Mouse (Mus musculus) liver, embryonic 15.5 days (tissue): Measurements from ENCODE around the gene Pwp1. TPM values are rescaled to one million over a fixed set of nuclear protein-coding genes. Genes with fewer than 3 reads are reported as not detected.
"Not testable (repeated sequence)": the region's sequence is repeated elsewhere in the genome, so short reads cannot be mapped to it uniquely, and the experiment has no call there.

Experiments
- ATAC-seq: fragments of 200-750 bp; cut with Nextera tagmentation; 2 replicates; pipeline ENCODE4 v1.8.0; 2017; ENCODE audit warnings: moderate number of reproducible peaks, mild to moderate bottlenecking, moderate library complexity; ENCODE audit not compliant: insufficient read depth
- H3K27ac ChIP-seq: fragments of 300-500 bp; sonication (generic); replicated peaks from 2 replicates; pipeline ENCODE4 v1.5.1; 2015; ENCODE audit warnings: mild to moderate bottlenecking, inconsistent platforms
- H3K27me3 ChIP-seq: fragments of 300-500 bp; sonication (generic); 2 replicates; pipeline ENCODE4 v1.6.1; 2015; ENCODE audit warnings: mild to moderate bottlenecking, inconsistent platforms
- H3K36me3 ChIP-seq: fragments of 300-500 bp; sonication (generic); replicated peaks from 2 replicates; pipeline ENCODE4 v1.6.1; 2015; ENCODE audit warnings: moderate library complexity, mild to moderate bottlenecking, inconsistent platforms
- H3K4me1 ChIP-seq: fragments of 300-500 bp; sonication (generic); replicated peaks from 2 replicates; pipeline ENCODE4 v1.6.1; 2015; ENCODE audit warnings: inconsistent platforms
- H3K4me2 ChIP-seq: fragments of 300-500 bp; sonication (generic); 2 replicates; pipeline ENCODE4 v1.6.1; 2015; ENCODE audit warnings: moderate library complexity, mild to moderate bottlenecking, inconsistent platforms
- H3K4me3 ChIP-seq: fragments of 300-500 bp; sonication (generic); replicated peaks from 2 replicates; pipeline ENCODE4 v1.5.1; 2015; ENCODE audit warnings: mild to moderate bottlenecking, inconsistent platforms
- H3K9ac ChIP-seq: fragments of 300-500 bp; sonication (generic); 2 replicates; pipeline ENCODE4 v1.6.1; 2015; ENCODE audit warnings: moderate library complexity, mild to moderate bottlenecking, inconsistent platforms
- H3K9me3 ChIP-seq: fragments of 300-500 bp; sonication (generic); replicated peaks from 2 replicates; pipeline ENCODE4 v1.6.1; 2016; ENCODE audit warnings: inconsistent platforms
- WGBS: fragments of 180-500 bp; shearing (Covaris S2); methylation state at CpG from one replicate; pipeline ENCODE4 v1.1.7; 2015; ENCODE audit warnings: mixed read lengths; ENCODE audit not compliant: insufficient replicate concordance; 5-methylcytosine and 5-hydroxymethylcytosine counted together
- polyA plus RNA-seq: library from polyadenylated mRNA; unstranded; fragments of >200 nt; fragmentation: Nextera tagmentation; extraction: Ambion mirVana; gene quantifications from 2 replicates; pipeline ENCODE4 v1.2.1, GENCODE M21; 2015

The Pwp1 gene
- polyA plus RNA-seq, result 27.0 and 29.3 TPM in 2 replicates

DNA sequence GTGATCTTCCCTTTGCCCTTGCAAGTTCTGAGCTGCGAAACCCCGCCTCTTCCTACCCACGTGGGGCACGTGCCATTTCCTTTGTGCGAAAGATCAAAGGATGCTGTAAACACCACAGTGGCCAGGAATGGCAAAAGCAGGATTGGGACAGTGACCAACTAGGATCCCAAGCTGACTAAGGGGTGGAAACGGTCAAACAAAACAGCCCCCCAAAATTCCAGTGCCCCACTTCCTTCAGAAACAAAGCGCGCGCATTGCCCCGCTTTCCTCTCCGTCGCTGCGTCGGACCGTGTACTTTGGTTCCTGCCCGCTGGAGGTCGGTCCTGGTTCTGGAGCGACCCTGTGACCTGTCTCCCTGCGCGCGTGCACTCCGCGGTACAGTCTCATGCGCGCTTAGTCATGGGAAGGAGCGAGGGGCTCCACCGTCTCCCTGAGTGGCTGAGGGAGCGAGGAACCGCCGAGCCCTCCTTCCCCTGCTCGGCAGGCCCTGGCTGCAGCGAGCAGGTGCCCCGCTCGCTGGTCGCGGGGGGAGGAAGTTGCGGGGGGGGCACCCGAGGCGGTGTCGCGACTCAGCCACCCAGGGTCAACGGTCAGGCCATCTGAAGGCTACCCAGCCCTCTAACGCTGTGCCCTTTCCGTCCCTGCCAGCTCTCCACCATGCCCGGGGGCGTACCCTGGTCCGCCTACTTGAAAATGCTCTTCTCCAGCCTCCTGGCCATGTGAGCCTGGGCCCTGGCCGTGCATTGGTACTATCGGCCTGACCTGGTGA is at the start of gene Pwp1:
Pwp1 (plus strand) TSS at position 410 of the 769 bp plus-strand sequence.
- not testable (repeated sequence) for H3K36me3 ChIP-seq, H3K4me1 ChIP-seq, H3K9ac ChIP-seq, H3K9me3 ChIP-seq, H3K27me3 ChIP-seq, H3K27ac ChIP-seq
- H3K4me3 ChIP-seq, result peak within 1 kb of the TSS; percentile 47
- ATAC-seq, result peak; percentile 58
- 3% methylated on average over 45 of the region's 49 CpGs for WGBS
- peak within 1 kb of the TSS; percentile 66 for H3K4me2 ChIP-seq

DNA sequence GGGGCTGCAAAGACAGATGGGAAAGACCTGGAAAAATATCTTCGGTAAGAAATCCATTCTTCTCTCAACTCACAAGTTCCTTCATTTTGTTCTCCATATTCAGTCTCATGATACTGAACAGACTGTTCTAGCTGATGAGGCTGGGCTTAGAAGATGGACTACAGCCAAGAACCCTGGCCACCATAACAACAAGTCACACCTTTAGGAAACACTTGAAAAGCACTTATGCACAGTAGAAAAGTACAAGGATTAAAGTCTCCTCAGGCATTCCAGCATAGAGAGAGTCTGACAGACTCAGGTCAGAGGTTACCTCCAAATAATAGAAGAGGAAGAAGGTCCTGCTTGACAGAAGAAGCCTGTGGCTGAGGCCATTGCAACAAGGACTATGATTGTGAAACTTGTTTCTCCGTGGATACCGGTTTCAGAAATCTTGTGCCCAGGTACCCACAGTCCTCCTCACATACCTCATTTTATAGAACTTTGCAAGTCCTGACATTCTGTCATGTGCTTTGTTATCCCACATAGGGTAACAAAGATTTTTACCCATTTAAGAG is 7.1 kb upstream of the Pwp1 start:
- H3K27ac ChIP-seq, H3K9ac ChIP-seq, H3K36me3 ChIP-seq, H3K27me3 ChIP-seq, H3K9me3 ChIP-seq, H3K4me3 ChIP-seq, H3K4me1 ChIP-seq, ATAC-seq, H3K4me2 ChIP-seq: not testable (repeated sequence)
- WGBS, result 74% methylated on average over 1 of the region's 3 CpGs

DNA sequence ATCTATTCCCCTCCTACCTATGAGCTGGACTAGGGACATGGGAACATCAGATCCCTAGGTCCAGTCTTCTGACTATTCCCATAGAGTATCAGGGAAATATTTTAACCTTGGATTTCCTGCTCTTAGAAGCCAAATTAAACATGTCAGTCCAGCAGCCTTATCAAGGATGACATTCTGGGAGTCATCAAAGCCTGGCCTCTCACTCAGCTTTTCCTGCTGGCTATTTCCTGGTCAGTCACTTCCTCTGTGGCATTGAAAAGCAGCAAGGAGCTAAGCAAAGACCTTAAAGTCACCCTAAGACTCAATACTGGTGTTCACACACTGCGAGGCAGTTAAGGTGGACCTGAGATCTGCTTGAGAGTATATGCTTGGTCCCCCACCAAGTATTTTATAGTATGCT is 5.5 kb upstream of the Pwp1 start:
- H3K4me2 ChIP-seq, H3K4me3 ChIP-seq, H3K27ac ChIP-seq, H3K36me3 ChIP-seq, H3K9ac ChIP-seq, H3K4me1 ChIP-seq, ATAC-seq, H3K9me3 ChIP-seq, H3K27me3 ChIP-seq: not testable (repeated sequence)
- WGBS, result 30% methylated on average over 1 of the region's 1 CpGs

DNA sequence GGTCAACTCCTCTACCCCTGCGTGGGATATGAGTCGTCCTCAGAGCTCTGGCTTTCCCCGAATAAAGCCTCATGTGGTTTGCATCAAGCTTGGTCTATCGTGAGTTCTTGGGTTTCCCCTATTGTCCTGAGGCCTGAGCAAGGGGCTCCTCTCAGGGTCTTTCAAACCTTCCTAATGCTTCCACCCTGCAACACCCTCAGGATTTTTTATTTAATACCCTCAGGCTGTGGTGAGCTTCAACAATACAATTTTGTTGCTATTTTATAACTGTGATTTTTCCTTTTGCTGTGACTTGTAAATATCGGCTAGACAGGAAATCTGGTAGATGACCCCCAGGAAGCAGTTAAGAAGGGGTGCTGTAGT is 591 bp upstream of the Pwp1 start:
- not testable (repeated sequence) for H3K4me2 ChIP-seq, H3K27me3 ChIP-seq, ATAC-seq, H3K27ac ChIP-seq, H3K4me1 ChIP-seq, H3K36me3 ChIP-seq, H3K9me3 ChIP-seq, H3K9ac ChIP-seq
- H3K4me3 ChIP-seq, result peak overlapping the region; percentile 47; the same call in 1 of the 2 replicates
- WGBS, result 39% methylated on average over 5 of the region's 5 CpGs

DNA sequence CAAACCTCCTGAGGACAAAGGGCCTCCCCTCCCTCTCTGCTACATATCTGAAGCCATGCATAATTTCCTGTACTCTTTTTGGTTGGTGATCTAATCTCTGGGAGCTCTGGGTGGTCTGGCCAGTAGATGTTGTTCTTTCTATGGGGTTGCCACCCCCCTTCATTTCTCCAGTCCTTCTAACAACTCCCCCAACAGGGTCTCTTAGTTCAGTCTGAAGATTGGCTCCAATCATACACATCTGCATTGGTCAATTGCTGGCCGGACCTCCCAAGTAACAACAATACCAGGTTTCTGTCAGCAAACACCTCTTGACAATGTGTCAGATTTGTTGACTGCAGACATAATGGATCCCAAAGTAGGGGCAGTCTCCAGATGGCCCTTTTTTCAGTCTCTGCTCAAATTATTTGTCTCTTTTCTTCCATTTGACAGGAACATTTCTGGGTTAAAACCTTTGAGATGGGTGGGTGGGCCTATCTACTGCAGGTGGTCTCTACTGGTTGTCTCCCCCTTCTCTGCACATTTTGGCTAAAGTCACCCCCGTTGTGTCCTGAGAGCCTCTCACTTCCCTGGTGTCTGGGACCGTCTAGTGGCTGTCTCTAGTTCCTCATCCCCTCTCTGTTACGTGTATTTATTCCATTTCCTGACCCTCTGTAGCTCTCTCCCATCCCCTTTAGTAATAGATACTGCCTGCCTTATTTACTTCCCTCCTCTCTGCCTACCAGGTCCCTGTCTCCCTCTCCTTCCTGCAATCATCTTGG is 17.0 kb downstream of the Pwp1 start:
- Histone ChIP-seq H3K4me2 (no peak overlapping the region), H3K9me3 (no peaks in the 10 kb centered on the region), H3K4me3 (no peak overlapping the region), H3K4me1 (no peaks in the 10 kb centered on the region), H3K36me3 (no peaks in the 10 kb centered on the region), H3K9ac (no peak overlapping the region), H3K27me3 (no peaks in the 10 kb centered on the region), H3K27ac (no peak overlapping the region)
- WGBS, result 46% methylated on average over 4 of the region's 4 CpGs
- no peak for ATAC-seq

DNA sequence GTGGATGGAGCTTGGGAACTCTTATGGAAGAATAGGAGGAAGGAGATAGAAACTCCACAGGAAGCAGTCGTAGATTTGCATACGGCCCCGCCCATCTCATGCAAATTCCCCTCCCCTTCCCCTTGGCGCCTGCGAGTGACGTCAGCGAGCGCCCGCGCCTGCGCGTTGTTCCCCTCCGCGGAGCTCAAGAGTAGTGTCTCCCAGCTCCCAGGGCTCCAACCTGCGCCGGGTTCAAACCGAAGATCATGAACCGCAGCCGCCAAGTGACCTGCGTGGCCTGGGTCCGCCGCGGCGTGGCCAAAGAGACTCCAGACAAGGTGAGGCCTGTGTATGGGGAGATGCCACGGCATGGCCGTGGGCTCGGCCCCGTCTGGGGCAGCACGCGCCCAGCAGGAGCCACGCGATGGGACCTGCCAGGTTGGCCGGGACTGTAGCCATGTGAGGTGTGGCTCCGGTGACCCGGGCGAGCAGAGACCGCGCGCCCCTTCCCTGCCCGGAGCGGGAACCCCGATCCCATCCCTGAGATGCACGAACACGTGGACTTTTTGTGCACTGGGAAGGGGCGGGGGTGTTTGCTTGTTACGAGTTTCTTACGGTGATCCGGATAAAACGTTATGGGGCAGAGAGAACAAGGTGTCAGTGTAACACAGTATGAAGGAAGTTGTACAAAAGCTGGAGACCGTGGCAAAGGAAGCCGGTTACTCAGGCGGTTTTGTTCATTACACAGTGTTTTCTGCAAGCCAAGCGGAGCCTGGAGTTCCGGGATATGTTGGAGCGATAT is 42.6 kb downstream of the Pwp1 start:
- H3K36me3 ChIP-seq, result peaks cover 27% of the 10 kb centered on the region
- peak overlapping the region; percentile 74 for H3K9ac ChIP-seq
- H3K4me2 ChIP-seq, result peak overlapping the region; percentile 92
- H3K27ac ChIP-seq, result peak overlapping the region; percentile 76
- under 1% methylated on average over 55 of the region's 55 CpGs for WGBS
- H3K9me3 ChIP-seq, result no peaks in the 10 kb centered on the region
- peak; percentile 90 for ATAC-seq
- no peaks in the 10 kb centered on the region for H3K27me3 ChIP-seq
- H3K4me3 ChIP-seq, result peak overlapping the region; percentile 87
- peaks cover 14% of the 10 kb centered on the region for H3K4me1 ChIP-seq

DNA sequence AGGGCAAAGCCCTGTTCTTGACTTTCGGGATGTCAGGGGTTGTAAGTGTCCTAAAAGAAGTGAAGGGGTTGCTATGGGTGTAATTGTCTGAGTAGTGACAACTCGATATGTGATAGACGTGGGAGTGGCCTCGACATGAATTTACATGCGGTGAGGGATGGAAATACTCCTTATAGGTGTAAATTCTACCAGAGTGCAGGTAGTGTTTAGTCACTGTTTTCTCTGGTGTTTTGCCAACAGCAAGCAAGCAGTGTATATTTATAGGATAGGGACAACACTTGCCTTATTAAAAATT is 43.1 kb downstream of the Pwp1 start:
- Histone ChIP-seq H3K4me3 (peak overlapping the region; percentile 87), H3K9me3 (no peaks in the 10 kb centered on the region), H3K4me2 (peak overlapping the region; percentile 92), H3K27ac (peak overlapping the region; percentile 76; the same call in 1 of the 2 replicates), H3K4me1 (peaks cover 14% of the 10 kb centered on the region), H3K36me3 (peaks cover 32% of the 10 kb centered on the region), H3K9ac (peak overlapping the region; percentile 74), H3K27me3 (no peaks in the 10 kb centered on the region)
- 1% methylated on average over 5 of the region's 5 CpGs for WGBS
- 0 out of 2 replicates have a peak, but pooled peaks have one; percentile 34 for ATAC-seq

DNA sequence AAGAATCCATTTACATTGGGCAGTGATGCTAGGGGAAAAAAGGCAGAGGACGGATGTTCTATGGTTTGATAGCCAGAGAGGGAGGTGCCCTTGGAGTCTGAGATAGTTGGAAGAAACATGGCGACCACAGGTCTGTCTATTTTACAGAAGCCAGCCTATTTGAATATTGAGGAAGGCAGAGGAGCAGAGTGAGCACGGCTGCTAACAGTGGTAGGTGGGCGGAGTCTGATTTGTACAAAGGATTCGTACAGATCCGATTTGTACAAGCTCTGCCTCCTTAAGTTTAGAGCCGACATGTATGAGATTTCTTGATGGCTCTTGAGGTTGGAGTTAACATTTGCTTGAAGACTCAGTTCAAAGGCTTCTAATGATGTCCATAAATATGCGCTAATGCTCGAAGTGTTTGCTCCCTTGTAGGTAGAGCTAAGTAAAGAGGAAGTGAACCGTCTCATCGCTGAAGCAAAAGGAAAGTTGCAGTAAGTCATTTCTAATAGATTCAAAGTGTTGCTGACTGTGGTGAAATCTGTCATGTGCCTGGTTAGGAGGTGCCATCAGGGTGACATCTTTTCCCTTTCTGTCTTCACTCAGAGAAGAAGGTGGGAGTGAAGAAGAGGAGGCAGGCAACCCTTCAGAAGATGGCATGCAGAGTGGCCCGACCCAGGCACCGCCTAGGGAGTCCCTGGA is 44.7 kb downstream of the Pwp1 start:
- H3K36me3 ChIP-seq, result peaks cover 46% of the 10 kb centered on the region
- WGBS, result 67% methylated on average over 13 of the region's 13 CpGs
- no peak overlapping the region for H3K9ac ChIP-seq
- H3K4me3 ChIP-seq, result no peak overlapping the region
- no peak overlapping the region for H3K27ac ChIP-seq
- peaks cover 14% of the 10 kb centered on the region for H3K4me1 ChIP-seq
- H3K4me2 ChIP-seq, result 0 out of 2 replicates have a peak overlapping the region, but pooled peaks have one; percentile 92
- H3K9me3 ChIP-seq, result no peaks in the 10 kb centered on the region
- ATAC-seq, result no peak
- no peaks in the 10 kb centered on the region for H3K27me3 ChIP-seq

DNA sequence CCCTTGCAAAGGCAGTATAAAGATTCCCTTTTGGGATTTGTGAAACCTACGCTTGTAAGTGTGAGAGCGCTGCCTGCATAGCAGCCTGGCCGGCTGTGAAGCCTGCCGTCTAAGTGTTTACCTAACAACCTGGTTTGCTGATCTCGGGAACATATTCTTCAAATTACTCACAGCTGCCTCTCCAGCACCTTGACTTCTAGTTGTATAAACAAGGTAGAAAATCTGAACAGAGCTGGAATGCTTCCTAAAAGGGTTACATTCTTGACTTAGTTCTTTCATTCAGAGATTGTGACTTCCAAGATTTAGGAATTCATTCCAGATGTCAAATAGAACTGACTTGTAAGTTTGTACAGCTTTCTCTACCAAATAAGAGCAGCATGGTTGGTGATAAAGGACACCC is 46.5 kb downstream of the Pwp1 start:
- H3K4me2 ChIP-seq, result no peak overlapping the region
- peaks cover 63% of the 10 kb centered on the region for H3K36me3 ChIP-seq
- H3K27ac ChIP-seq, result no peak overlapping the region
- peaks cover 14% of the 10 kb centered on the region for H3K4me1 ChIP-seq
- WGBS, result 87% methylated on average over 5 of the region's 5 CpGs
- no peak overlapping the region for H3K9ac ChIP-seq
- no peaks in the 10 kb centered on the region for H3K9me3 ChIP-seq
- no peak overlapping the region for H3K4me3 ChIP-seq
- ATAC-seq, result no peak
- no peaks in the 10 kb centered on the region for H3K27me3 ChIP-seq

DNA sequence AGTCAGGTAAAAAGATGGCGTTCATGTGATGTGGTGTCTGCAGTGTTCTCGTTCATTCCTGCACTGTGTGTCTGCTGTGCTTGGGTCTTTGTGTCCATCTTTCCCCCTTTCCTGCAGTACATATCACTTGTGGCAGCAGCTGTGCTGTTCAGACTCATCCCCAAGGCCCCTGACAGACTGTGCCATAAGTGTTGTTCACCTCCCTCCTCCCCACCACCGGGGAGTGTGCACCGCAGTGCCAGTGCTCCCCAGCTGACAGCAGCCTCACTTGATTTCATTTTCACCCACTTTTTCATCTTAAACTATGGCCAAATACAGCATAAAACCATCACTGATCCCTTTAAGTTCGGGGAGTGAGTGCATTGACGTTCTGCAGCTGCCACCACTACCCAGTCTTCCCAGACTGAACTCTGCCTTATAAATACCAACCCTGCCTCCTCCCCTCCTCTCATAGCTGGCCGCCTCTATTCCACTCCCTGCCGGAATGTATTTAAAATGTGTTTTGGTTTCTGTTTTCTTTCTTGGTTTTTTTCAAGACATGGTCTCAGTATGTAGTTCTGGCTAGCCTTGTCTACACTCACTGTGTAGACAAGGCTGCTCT is 50.7 kb downstream of the Pwp1 start:
- H3K27ac ChIP-seq, result no peak overlapping the region
- no peak overlapping the region for H3K4me2 ChIP-seq
- H3K4me1 ChIP-seq, result no peaks in the 10 kb centered on the region
- ATAC-seq, result no peak
- peaks cover 91% of the 10 kb centered on the region for H3K36me3 ChIP-seq
- H3K9me3 ChIP-seq, result no peaks in the 10 kb centered on the region
- H3K9ac ChIP-seq, result no peak overlapping the region
- no peak overlapping the region for H3K4me3 ChIP-seq
- 78% methylated on average over 8 of the region's 8 CpGs for WGBS
- H3K27me3 ChIP-seq, result no peaks in the 10 kb centered on the region
